Mouse (Mus musculus) kidney, adult 8-10 months (tissue): ENCODE results near the gene Cand1.

Experiments used
- DNase-seq, 2 experiments: peaks; one replicate each; pipeline ENCODE4 v3.0.0; 2022

The Cand1 gene

DNA sequence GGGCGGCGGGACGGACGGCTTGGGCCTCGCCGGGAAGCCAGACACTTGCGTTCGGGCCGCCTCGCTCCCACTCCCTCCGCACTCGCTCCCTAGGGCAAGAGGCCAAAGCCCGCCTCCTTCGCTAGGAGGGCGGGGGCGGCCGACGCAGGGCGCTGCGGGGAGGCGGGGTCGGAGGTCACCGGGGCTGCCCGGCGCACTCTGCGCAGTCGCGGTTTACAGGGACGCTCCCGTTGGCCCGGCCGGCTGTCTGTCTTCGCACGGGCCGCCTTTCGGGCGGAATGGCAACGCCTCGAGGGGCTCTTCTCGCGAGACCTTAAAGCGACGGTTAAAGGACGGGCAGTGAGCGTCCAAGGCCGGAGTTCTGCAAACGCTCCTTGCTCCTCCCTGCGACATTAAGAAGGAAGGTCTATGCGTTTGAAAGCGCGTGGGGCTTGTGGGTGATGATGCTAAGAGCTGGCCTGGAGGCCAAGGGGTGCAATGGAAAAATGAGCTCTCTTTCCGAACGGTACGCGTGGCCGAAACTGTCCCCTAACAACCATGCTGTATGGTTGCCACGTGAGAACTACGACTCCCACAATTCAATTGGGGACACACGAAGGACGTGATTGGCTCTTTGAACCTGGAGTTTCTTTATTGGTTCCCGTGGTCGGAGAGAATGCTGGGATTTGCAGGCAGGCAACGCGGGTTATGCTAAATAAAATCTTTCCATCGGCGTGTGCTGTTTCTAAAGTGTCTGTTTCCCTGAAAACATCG, at the start of gene Cand1:
Gene Cand1, minus strand, starts transcription at position 87 of the 753 bp plus-strand sequence.
- DNase-seq: peak; percentile 98 to 99

DNA sequence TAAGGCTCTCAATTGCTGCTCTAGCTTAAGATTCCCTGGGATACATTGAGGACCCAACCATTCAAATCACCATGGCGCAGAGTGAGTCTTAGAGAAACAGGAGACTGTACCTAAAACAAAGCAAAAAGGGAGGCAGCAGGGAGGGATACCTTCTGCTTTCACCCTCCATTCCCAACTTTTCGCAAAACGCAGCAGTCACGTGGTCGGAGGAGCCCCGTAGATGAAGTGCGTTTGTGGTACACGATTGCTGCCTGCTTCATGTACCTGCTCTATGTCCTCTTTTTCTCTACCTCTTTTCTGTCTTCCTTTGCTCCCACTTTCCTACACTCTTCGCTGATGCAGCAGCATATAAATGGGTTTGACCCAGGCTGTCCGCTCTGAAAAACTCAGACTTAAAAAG, 39.0 kb upstream of the Cand1 start:
- no peak for DNase-seq

- DNase-seq: no peak
Observed at GRCm38 (mm10) chr10:119274333-119274732, 34.5 kb upstream of the Cand1 start.

DNA sequence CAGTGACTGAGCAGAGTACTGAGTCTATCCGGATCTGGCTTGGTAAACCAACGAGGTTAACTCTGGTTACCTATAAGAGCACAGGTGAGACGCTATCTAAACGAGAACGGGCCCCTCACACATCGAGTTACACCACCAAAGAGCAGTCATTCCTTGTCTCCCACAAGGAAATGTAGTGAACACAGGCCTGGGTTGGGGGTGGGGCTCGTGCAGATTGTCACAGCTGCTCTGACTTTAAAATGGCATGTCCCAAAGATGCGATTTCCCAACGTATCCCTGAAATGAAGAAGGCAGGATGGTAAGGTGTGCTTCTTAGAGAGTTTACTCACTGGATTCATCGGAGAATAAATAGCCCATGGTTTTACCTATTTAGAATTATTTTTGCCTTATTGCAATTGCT, 32.7 kb upstream of the Cand1 start:
- no peak for DNase-seq

GRCm38 (mm10) chr10:119272005-119272404, 32.1 kb upstream of the Cand1 start:
- no peak for DNase-seq

GRCm38 (mm10) chr10:119271101-119271500, 31.2 kb upstream of the Cand1 start:
- DNase-seq: no peak

DNA sequence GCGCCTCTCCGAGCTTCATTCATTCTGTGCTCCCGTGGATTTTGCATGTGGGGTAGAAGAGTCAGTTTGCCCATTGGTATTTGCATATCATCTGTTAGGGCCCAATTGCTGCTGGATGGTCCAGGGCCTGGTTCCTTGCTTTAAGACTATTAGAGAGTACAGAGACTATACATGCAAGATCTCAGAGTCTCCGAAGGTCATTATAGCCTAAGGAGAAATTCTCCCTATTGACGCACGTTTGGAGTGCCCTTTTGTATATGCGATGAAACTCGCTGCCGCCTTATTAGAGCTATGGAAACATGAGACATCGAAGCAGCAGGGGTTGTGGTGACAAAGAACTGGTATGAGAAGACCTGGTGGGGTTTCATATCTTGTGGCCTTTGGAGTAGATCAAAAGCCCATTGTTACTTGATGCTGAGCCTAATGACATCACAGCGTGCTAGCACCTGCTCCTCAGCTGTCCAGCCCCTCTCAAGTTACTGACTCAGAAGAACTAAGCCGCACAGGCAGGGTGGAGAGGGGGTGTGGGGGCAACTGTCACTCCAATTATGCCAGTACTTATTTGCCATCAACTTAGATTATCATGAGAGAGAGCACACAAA, 30.6 kb upstream of the Cand1 start:
- no peak for DNase-seq

- DNase-seq: no peak
Observed at GRCm38 (mm10) chr10:119264761-119265160, 24.9 kb upstream of the Cand1 start.

DNA sequence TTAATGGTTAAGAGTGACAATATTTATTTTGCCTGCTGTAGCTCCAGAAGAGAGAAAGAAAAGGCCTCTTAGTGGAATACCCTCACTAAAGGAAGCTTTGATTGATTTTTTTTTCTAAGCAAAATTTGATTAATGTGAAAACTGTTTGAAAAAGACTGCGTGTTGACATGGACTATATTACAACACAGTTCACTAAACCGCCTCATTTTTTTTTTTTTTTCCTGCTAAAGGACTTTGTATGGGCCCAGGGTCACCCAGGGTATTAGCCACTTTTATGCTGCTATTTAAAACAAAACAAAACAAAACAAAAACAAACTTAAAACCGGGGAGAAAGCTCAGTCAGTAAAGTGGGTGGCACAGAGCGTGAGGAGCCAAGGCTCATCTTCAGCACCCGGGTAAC, 23.0 kb upstream of the Cand1 start:
- DNase-seq: no peak

DNA sequence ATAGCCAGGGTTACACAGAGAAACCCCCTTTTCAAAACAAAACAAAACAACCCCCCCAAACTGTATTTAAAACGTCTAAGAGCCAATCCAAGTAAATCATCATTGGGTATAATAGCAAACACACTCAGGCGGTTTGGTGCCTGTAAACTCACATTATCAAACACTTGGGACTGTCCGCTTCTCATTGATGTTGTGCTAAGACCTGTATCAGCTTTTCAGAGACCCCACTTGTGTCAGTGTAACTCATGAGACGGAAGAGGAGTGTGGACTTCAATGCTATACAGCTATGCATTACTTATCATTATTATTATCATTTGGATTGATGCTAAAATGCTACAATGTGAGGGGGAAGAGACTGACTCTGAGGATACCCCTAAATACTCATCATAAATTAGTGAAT, 18.0 kb upstream of the Cand1 start:
- no peak for DNase-seq

- DNase-seq: no peak
Observed at GRCm38 (mm10) chr10:119244146-119244545, 4.3 kb upstream of the Cand1 start.

DNA sequence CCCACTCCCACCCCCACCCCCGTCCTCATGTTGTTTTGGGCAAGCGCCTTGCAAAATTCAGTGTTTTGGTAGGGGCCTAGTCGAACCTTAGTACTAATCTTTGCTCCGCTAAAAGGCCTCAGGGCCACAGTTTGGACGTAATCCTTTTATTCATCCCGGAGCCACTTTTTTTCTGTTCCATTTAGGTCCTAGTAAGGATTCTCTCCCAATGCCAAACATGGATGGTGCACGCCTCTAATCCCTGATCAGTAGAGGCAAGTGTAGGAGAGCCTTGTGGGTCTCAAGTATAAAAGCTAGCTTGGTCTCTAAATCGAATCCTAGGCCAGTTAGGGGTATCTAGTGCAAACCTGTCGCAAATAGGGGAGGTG, 851 bp upstream of the Cand1 start:
- DNase-seq: no peak

DNA sequence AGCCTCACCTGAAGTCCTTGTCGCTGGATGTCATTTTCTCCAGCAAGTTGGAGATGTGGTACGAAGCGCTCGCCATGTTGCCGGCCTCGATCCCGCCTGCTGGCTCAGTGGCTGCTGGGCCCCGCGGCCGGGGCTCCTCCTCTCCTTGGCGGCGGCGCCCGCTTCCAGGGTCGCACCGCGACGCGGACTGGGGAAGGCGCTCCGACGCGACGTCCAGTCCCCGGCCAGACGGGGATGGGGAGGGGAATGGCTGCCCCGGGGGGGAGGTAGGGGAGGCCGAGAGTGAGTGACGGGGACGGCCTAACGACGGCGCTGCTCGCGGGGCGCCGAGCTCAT, 254 bp downstream of the Cand1 start:
- DNase-seq: no peak

- peak; percentile 21 to 29 for DNase-seq
Observed at GRCm38 (mm10) chr10:119238985-119239631, 747 bp downstream of the Cand1 start.

GRCm38 (mm10) chr10:119231526-119231925, 8.3 kb downstream of the Cand1 start:
- DNase-seq: peak in 1 of 2 experiments; percentile 33

GRCm38 (mm10) chr10:119230703-119231102, 9.2 kb downstream of the Cand1 start:
- DNase-seq: no peak

GRCm38 (mm10) chr10:119230074-119230669, 9.7 kb downstream of the Cand1 start:
- DNase-seq: peak; percentile 34

GRCm38 (mm10) chr10:119223686-119224085, 16.2 kb downstream of the Cand1 start:
- DNase-seq: no peak

GRCm38 (mm10) chr10:119221631-119222030, 18.2 kb downstream of the Cand1 start:
- peak; percentile 39 for DNase-seq

DNA sequence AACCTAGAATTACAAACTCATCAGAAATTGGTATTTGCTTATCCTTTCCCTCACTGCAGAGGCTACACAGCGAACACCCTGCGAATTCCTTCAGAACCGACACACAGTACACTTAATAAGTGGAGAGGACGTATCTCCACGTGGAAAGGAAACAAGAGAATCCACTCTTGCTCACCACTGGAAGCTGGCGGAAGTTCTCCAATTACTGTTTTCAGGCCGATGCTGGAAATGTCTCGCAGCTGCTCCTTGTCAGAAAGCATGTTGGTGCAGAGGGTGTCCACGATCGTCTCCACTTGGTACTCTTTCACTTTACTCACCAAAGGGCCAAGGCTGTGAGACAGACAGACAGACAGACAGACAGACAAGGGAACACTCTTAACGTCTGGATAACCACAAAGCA, 20.4 kb downstream of the Cand1 start:
- no peak for DNase-seq

DNA sequence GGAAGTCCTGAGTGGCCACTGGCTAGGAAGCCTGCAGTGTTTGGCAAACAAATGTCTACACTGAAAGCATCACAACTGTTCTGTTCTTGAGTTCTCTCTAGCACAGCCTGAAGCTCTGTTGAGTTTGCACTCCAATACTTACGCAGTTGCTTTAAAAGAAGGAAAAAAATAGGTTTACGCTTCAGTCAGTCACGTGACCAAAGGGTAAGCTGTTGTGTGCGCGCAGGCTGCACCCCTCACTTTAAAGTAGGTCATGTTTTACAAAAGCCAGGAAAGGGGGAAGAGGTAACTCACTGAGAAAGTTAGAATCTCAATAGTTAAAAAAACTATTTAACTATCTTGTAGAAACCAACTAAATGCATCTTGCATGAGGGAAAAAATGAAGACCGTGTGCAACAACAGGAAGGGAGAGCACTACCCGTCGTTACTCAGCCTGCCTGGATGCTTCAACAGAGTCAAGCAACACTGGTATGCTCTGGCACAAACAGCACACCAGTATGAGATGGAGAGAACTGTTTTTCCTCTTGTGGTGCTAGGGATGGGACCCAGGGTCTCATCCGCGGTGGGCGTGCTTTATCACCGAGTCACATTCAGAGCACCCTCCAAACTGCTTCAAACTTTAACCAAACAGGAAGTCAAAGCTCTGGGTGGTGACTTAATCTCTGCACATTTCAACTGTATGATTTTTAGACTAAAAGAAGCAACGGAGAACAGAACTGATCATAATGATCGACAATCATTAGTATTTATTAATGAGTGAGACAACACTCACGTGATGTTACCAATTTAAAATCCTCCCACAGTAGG, 21.4 kb downstream of the Cand1 start:
- DNase-seq: no peak

GRCm38 (mm10) chr10:119212443-119212842, 27.4 kb downstream of the Cand1 start:
- no peak for DNase-seq

GRCm38 (mm10) chr10:119211251-119211650, 28.6 kb downstream of the Cand1 start:
- DNase-seq: no peak
